In the genomic region with DNA sequence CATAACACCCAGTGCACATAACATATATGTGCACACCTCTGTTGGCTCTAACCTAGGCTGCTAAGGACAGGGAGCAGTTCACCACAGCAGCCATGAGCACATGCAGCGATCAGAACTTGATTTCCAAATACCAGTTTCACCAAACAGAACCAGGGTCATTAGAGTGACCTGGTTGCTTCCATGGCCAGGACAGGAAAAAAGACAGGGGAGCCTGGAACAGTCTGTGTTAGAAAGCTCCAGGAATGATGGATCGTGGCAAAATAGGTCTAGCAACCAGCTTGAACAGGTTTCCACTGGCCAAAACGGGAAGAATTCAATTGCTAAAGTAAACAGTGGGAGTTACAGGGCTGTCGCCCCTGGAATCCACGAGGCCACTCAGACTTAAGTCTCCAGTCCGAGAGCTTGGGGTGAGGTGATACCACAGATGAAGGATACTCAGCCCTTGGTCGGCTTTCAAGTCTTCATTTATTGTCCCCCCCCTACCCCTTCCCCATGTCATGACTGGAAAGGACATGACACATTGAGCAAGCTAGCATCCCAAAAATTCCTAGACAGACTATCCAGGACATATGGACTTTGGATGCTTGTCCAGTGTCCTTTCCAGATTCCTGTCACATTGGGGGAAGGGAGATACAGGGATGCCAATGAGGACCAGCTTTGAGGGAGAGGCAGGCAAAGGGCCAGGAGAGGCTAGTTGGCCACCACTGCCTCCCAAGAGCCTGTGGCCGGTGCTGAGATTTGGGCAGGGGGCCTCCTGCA, we compare ENCODE assay signal across 16 mouse cellular contexts. TPM values are rescaled to one million over a fixed set of nuclear protein-coding genes. Genes with fewer than 3 reads are reported as not detected.
DNase-seq lines count a peak whose midpoint lies in the region; ATAC-seq lines count a peak whose summit lies in the region.
"Had no signal": no experiment of that assay in that cellular context is flagged by ENCODE, and none has a peak within 500 bp of the region (broad histone marks: within the 10 kb centered on the region; RNA-seq: fewer than 3 reads in every experiment).

No protein-coding gene starts in this region.

- 61% methylated on average over 8 of the region's 8 CpGs for WGBS in heart, embryonic 16.5 days
- WGBS in liver, embryonic 13.5 days (ENCODE audit: insufficient replicate concordance): 50% methylated on average over 8 of the region's 8 CpGs
- WGBS in liver, embryonic 16.5 days (ENCODE audit: insufficient replicate concordance): 51% methylated on average over 8 of the region's 8 CpGs

- H3K27ac ChIP-seq in heart, embryonic 16.5 days (ENCODE audit: low read length): peak overlapping the region; percentile 71
- no peak overlapping the region for H3K27ac ChIP-seq in liver, embryonic 13.5 days
- peak overlapping the region; percentile 28; the same call in 1 of the 2 replicates for H3K27ac ChIP-seq in brown adipose tissue, adult 24 weeks (replicated peaks; ENCODE audit: low read depth, low read length)
- peak overlapping the region; percentile 51 for H3K27ac ChIP-seq in liver, embryonic 16.5 days (ENCODE audit: low read length)
- H3K27ac ChIP-seq: embryonic facial prominence, embryonic 10.5 days; limb, embryonic 10.5 days; macrophage; midbrain, embryonic 10.5 days had no signal

- H3K4me3 ChIP-seq in heart, embryonic 16.5 days (ENCODE audit: low read length): no peak overlapping the region
- no peak overlapping the region for H3K4me3 ChIP-seq in liver, embryonic 13.5 days (replicated peaks)
- H3K4me3 ChIP-seq in brown adipose tissue, adult 24 weeks (ENCODE audit: insufficient read depth, low read depth, low read length): no peak overlapping the region
- H3K4me3 ChIP-seq in liver, embryonic 16.5 days (ENCODE audit: low read depth, low read length): no peak overlapping the region
- H3K4me3 ChIP-seq: embryonic facial prominence, embryonic 10.5 days; limb, embryonic 10.5 days; midbrain, embryonic 10.5 days had no signal

- H3K9me3 ChIP-seq in heart, embryonic 16.5 days (replicated peaks; ENCODE audit: control insufficient read depth, low read length): no peaks in the 10 kb centered on the region; the same call in 1 of the 2 replicates
- no peaks in the 10 kb centered on the region for H3K9me3 ChIP-seq in liver, embryonic 13.5 days (replicated peaks)
- H3K9me3 ChIP-seq in liver, embryonic 16.5 days (replicated peaks; ENCODE audit: control insufficient read depth, low read length): no peaks in the 10 kb centered on the region
- H3K9me3 ChIP-seq: embryonic facial prominence, embryonic 10.5 days; limb, embryonic 10.5 days; midbrain, embryonic 10.5 days had no signal

- no peaks in the 10 kb centered on the region for H3K27me3 ChIP-seq in heart, embryonic 16.5 days (ENCODE audit: control insufficient read depth, insufficient read depth, low read length)
- no peaks in the 10 kb centered on the region for H3K27me3 ChIP-seq in liver, embryonic 13.5 days
- no peaks in the 10 kb centered on the region for H3K27me3 ChIP-seq in liver, embryonic 16.5 days (ENCODE audit: control insufficient read depth, insufficient read depth, low read depth, low read length)

- ATAC-seq in heart, embryonic 16.5 days (replicated peaks; ENCODE audit: extremely low read depth, insufficient read depth, low FRiP score): peak; percentile 33; the same call in 1 of the 2 replicates
- ATAC-seq in liver, embryonic 13.5 days (ENCODE audit: low read depth): peak; percentile 20; the same call in 1 of the 2 replicates
- peak; percentile 65 for ATAC-seq in liver, embryonic 16.5 days (ENCODE audit: low read depth)
- ATAC-seq: hindbrain, embryonic 16.5 days; intestine, postnatal 0 days had no signal

- H3K4me2 ChIP-seq in heart, embryonic 16.5 days (ENCODE audit: low read depth, low read length): no peak overlapping the region; the same call in 1 of the 2 replicates
- H3K4me2 ChIP-seq in liver, embryonic 13.5 days: no peak overlapping the region
- no peak overlapping the region for H3K4me2 ChIP-seq in liver, embryonic 16.5 days (ENCODE audit: low read depth, low read length)

- peaks cover 10% of the 10 kb centered on the region; the same call in 1 of the 2 replicates for H3K4me1 ChIP-seq in heart, embryonic 16.5 days (ENCODE audit: control insufficient read depth, insufficient read depth, low read length)
- peaks cover 9% of the 10 kb centered on the region for H3K4me1 ChIP-seq in liver, embryonic 13.5 days (replicated peaks)
- H3K4me1 ChIP-seq in brown adipose tissue, adult 24 weeks (ENCODE audit: control insufficient read depth, insufficient read depth, insufficient read length, low read length): peaks cover 10% of the 10 kb centered on the region
- H3K4me1 ChIP-seq in liver, embryonic 16.5 days (ENCODE audit: control insufficient read depth, low read depth, low read length): peaks cover 3% of the 10 kb centered on the region
- H3K4me1 ChIP-seq: midbrain, embryonic 10.5 days had no signal

- H3K36me3 ChIP-seq in heart, embryonic 16.5 days (ENCODE audit: control insufficient read depth, insufficient read depth): no peaks in the 10 kb centered on the region
- no peaks in the 10 kb centered on the region for H3K36me3 ChIP-seq in liver, embryonic 13.5 days
- no peaks in the 10 kb centered on the region for H3K36me3 ChIP-seq in liver, embryonic 16.5 days (ENCODE audit: control insufficient read depth, insufficient read depth)
- H3K36me3 ChIP-seq: embryonic facial prominence, embryonic 10.5 days; limb, embryonic 10.5 days; midbrain, embryonic 10.5 days had no signal

- no peak for DNase-seq in heart, adult 18-20 months
- no peak for DNase-seq in liver, embryonic 13.5 days
- no peak for DNase-seq in liver
- DNase-seq in urinary bladder, postnatal 36 days (ENCODE audit: low spot score in 2 of 2): no peak
- DNase-seq: cerebellum, adult 2 months; right cerebral cortex, postnatal 25 days; thymus, adult 2 months had no signal

- H3K9ac ChIP-seq in heart, embryonic 16.5 days (ENCODE audit: low read length): 0 out of 2 replicates have a peak overlapping the region, but pooled peaks have one; percentile 25
- no peak overlapping the region for H3K9ac ChIP-seq in liver, embryonic 13.5 days
- no peak overlapping the region for H3K9ac ChIP-seq in liver, embryonic 16.5 days (ENCODE audit: low read depth, low read length)

RNA-seq across cellular contexts. Expression of a gene that starts 23.7 kb away (rescaled TPM):
- 235 and 294 TPM in 2 replicates for polyA plus RNA-seq in heart, embryonic 16.5 days (2015; fragmentation: Nextera tagmentation; extraction: Ambion mirVana)
- total RNA-seq in heart, adult 18-20 months (2021): 10 to 100 TPM; 70.1 to 72.1 TPM
- 325 and 361 TPM in 2 replicates for polyA plus RNA-seq in liver, embryonic 13.5 days (2015; fragmentation: Nextera tagmentation; extraction: Ambion mirVana)
- polyA plus RNA-seq in brown adipose tissue, adult 24 weeks (2012; ENCODE audit: insufficient read depth, insufficient read length, missing spikeins): 11.1 and 13.8 TPM in 2 replicates
- 216 and 237 TPM in 2 replicates for polyA plus RNA-seq in liver, embryonic 16.5 days (2015; fragmentation: Nextera tagmentation; extraction: Ambion mirVana)

RNA-seq across cellular contexts. Expression of a gene that starts 49.9 kb away (rescaled TPM):
- polyA plus RNA-seq in heart, embryonic 16.5 days (2015; fragmentation: Nextera tagmentation; extraction: Ambion mirVana): 1.6 and 3.7 TPM in 2 replicates
- 1 to 10 TPM; 1.4 to 3.7 TPM for total RNA-seq in heart, adult 18-20 months (2021)
- polyA plus RNA-seq in liver, embryonic 13.5 days (2015; fragmentation: Nextera tagmentation; extraction: Ambion mirVana): 1.1 TPM in 2 replicates
- 2.5 and 2.8 TPM in 2 replicates for polyA plus RNA-seq in brown adipose tissue, adult 24 weeks (2012; ENCODE audit: insufficient read depth, insufficient read length, missing spikeins)
- polyA plus RNA-seq in liver, embryonic 16.5 days (2015; fragmentation: Nextera tagmentation; extraction: Ambion mirVana): 2.2 TPM in 2 replicates

RNA-seq across cellular contexts. Expression of a gene that starts 55.1 kb away (rescaled TPM):
- polyA plus RNA-seq in heart, embryonic 16.5 days (2015; fragmentation: Nextera tagmentation; extraction: Ambion mirVana): 10.2 and 10.7 TPM in 2 replicates
- 10 to 100 TPM; 36.1 to 37.0 TPM for total RNA-seq in heart, adult 18-20 months (2021)
- polyA plus RNA-seq in liver, embryonic 13.5 days (2015; fragmentation: Nextera tagmentation; extraction: Ambion mirVana): 2.5 and 3.0 TPM in 2 replicates
- 13.1 and 18.4 TPM in 2 replicates for polyA plus RNA-seq in brown adipose tissue, adult 24 weeks (2012; ENCODE audit: insufficient read depth, insufficient read length, missing spikeins)
- 3.3 and 3.4 TPM in 2 replicates for polyA plus RNA-seq in liver, embryonic 16.5 days (2015; fragmentation: Nextera tagmentation; extraction: Ambion mirVana)

Comparison
In these comparisons a context has a peak if more than half of its experiments do, and no peak if none do; other contexts are left out.
1. RNA of a gene that starts 23.7 kb away (polyA plus RNA-seq): 325 to 361 TPM in liver, embryonic 13.5 days, 235 to 294 TPM in heart, embryonic 16.5 days and 216 to 237 TPM in liver, embryonic 16.5 days; 11.1 to 13.8 TPM in brown adipose tissue, adult 24 weeks; every median in the first group is over 10 times any median in the second.
2. Peak in every context shown above with its lines, with median percentiles within 50 percentile points of each other: ATAC-seq.